ENCODE assay signal across 11 mouse cellular contexts in the genomic region with DNA sequence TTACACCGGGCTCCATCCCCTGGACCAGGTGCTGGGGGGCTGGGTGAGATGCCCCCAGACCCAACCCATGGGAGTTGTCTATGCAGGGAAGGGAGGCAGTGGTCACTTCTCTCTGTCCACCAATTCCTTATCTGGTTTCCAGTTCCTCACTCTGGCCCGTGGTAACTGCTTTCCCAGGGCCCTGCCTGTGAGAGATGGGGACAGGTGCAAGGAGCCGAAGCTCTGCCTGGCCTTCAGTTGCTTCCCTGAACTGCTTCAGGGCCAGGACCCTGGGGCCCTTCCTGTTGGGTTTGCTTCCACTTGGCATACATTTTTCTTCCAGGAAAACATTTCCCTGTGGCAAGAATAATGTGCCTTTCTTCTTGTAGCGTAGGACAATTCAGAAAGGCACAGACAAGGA. TPM values are rescaled to one million over a fixed set of nuclear protein-coding genes. Genes with fewer than 3 reads are reported as not detected.
DNase-seq lines count a peak whose midpoint lies in the region; ATAC-seq lines count a peak whose summit lies in the region.
"Had no signal": no experiment of that assay in that cellular context is flagged by ENCODE, and none has a peak within 500 bp of the region (broad histone marks: within the 10 kb centered on the region; RNA-seq: fewer than 3 reads in every experiment).

No protein-coding gene starts in this region.

- peaks cover 13% of the 10 kb centered on the region for H3K36me3 ChIP-seq in neural tube, embryonic 11.5 days (ENCODE audit: control insufficient read depth, insufficient read depth, low read length)
- H3K36me3 ChIP-seq in midbrain, embryonic 12.5 days, result peaks cover 40% of the 10 kb centered on the region
- H3K36me3 ChIP-seq in heart, embryonic 11.5 days (ENCODE audit: control insufficient read depth, insufficient read depth, low read length), result peaks cover 9% of the 10 kb centered on the region
- H3K36me3 ChIP-seq: liver, embryonic 13.5 days had no signal

- H3K4me1 ChIP-seq in neural tube, embryonic 11.5 days (ENCODE audit: control insufficient read depth, insufficient read depth, low read length), result peaks cover 52% of the 10 kb centered on the region
- H3K4me1 ChIP-seq in midbrain, embryonic 12.5 days, result peaks cover 69% of the 10 kb centered on the region
- H3K4me1 ChIP-seq in heart, embryonic 11.5 days (ENCODE audit: control insufficient read depth, insufficient read depth, low read length), result peaks cover 31% of the 10 kb centered on the region

- no peaks in the 10 kb centered on the region for H3K27me3 ChIP-seq in neural tube, embryonic 11.5 days (ENCODE audit: control insufficient read depth, insufficient read depth, low read length)
- H3K27me3 ChIP-seq in midbrain, embryonic 12.5 days, result peaks cover 3% of the 10 kb centered on the region; the same call in 1 of the 2 replicates
- H3K27me3 ChIP-seq in heart, embryonic 11.5 days (ENCODE audit: control insufficient read depth, insufficient read depth, low read length), result no peaks in the 10 kb centered on the region
- H3K27me3 ChIP-seq: liver, embryonic 13.5 days had no signal

- peak overlapping the region; percentile 97 for H3K27ac ChIP-seq in neural tube, embryonic 11.5 days (ENCODE audit: low read depth, low read length)
- H3K27ac ChIP-seq in midbrain, embryonic 12.5 days (replicated peaks), result peak overlapping the region; percentile 97
- no peak overlapping the region for H3K27ac ChIP-seq in heart, embryonic 11.5 days (ENCODE audit: low read depth, low read length)

- 63% methylated on average over 4 of the region's 4 CpGs for WGBS in neural tube, embryonic 11.5 days
- 67% methylated on average over 4 of the region's 4 CpGs for WGBS in midbrain, embryonic 12.5 days
- 43% methylated on average over 4 of the region's 4 CpGs for WGBS in heart, embryonic 11.5 days (ENCODE audit: insufficient replicate concordance)

- DNase-seq in neural tube, embryonic 11.5 days (ENCODE audit: low spot score), result no peak
- DNase-seq in neural tube, embryonic 10.5 days (ENCODE audit: extremely low spot score, low spot score), result no peak
- peak; percentile 29 for DNase-seq in gastrocnemius, postnatal 25 days
- DNase-seq in frontal cortex, postnatal 25 days (ENCODE audit: low spot score in 2 of 2), result no peak
- no peak for DNase-seq in left cerebral cortex, postnatal 36 days (ENCODE audit: low spot score in 2 of 2)
- DNase-seq: embryo, embryonic 11 days; heart, adult 11 months; kidney, adult 18-20 months; liver, embryonic 13.5 days had no signal

- intact Hi-C loops in left cerebral cortex, postnatal 36 days (cut with DNase I), result no loop called here

- no peaks in the 10 kb centered on the region for H3K9me3 ChIP-seq in neural tube, embryonic 11.5 days (ENCODE audit: control insufficient read depth, low read length)
- no peaks in the 10 kb centered on the region for H3K9me3 ChIP-seq in midbrain, embryonic 12.5 days
- H3K9me3 ChIP-seq in heart, embryonic 11.5 days (replicated peaks; ENCODE audit: control insufficient read depth, low read length), result no peaks in the 10 kb centered on the region
- H3K9me3 ChIP-seq: liver, embryonic 13.5 days had no signal

- peak overlapping the region; percentile 33 for H3K9ac ChIP-seq in neural tube, embryonic 11.5 days (ENCODE audit: low read length)
- peak overlapping the region; percentile 34 for H3K9ac ChIP-seq in midbrain, embryonic 12.5 days (replicated peaks)
- H3K9ac ChIP-seq in heart, embryonic 11.5 days (ENCODE audit: low read depth, low read length), result no peak overlapping the region
- H3K9ac ChIP-seq: liver, embryonic 13.5 days had no signal

- ATAC-seq in neural tube, embryonic 11.5 days (ENCODE audit: insufficient read depth, low FRiP score, low TSS enrichment), result no peak
- no peak for ATAC-seq in midbrain, embryonic 12.5 days (ENCODE audit: low FRiP score, low read depth)
- ATAC-seq in heart, embryonic 11.5 days (replicated peaks; ENCODE audit: insufficient number of reproducible peaks, low FRiP score, low TSS enrichment), result no peak

- H3K4me3 ChIP-seq in neural tube, embryonic 11.5 days (ENCODE audit: low read depth, low read length), result no peak overlapping the region
- no peak overlapping the region for H3K4me3 ChIP-seq in midbrain, embryonic 12.5 days
- H3K4me3 ChIP-seq in heart, embryonic 11.5 days (ENCODE audit: low read depth, low read length), result no peak overlapping the region
- H3K4me3 ChIP-seq: liver, embryonic 13.5 days had no signal

- no peak overlapping the region for H3K4me2 ChIP-seq in neural tube, embryonic 11.5 days (ENCODE audit: low read depth)
- H3K4me2 ChIP-seq in midbrain, embryonic 12.5 days (replicated peaks), result no peak overlapping the region
- no peak overlapping the region for H3K4me2 ChIP-seq in heart, embryonic 11.5 days
- H3K4me2 ChIP-seq: liver, embryonic 13.5 days had no signal

RNA-seq across cellular contexts. Expression of a gene that starts 54.2 kb away (rescaled TPM):
- polyA plus RNA-seq in neural tube, embryonic 11.5 days (2014; fragmentation: Nextera tagmentation; extraction: Ambion mirVana), result 15.1 and 17.8 TPM in 2 replicates
- 1 to 10 TPM; 3.1 to 3.6 TPM for total RNA-seq in gastrocnemius, postnatal 25 days (2021)
- 33.5 and 36.6 TPM in 2 replicates for polyA plus RNA-seq in midbrain, embryonic 12.5 days (2016; fragmentation: Nextera tagmentation; extraction: Ambion mirVana)
- total RNA-seq in left cerebral cortex, postnatal 36 days (2021), result 100 to 1,000 TPM; 130 to 131 TPM
- 4.7 and 6.2 TPM in 2 replicates for polyA plus RNA-seq in heart, embryonic 11.5 days (2014; fragmentation: Nextera tagmentation; extraction: Ambion mirVana)
